Mouse (Mus musculus) hindbrain, embryonic 10.5 days (tissue): ENCODE data around the gene Atad5. TPM values are rescaled to one million over a fixed set of nuclear protein-coding genes. Genes with fewer than 3 reads are reported as not detected.

ENCODE experiments used
- DNase-seq: peaks from one replicate; pipeline ENCODE4 v3.0.0-alpha.2; 2017; ENCODE audit warnings: low spot score
- H3K27ac ChIP-seq: fragments of 300-500 bp; sonication (generic); 2 replicates; pipeline ENCODE4 v1.5.1; 2016; ENCODE audit warnings: mild to moderate bottlenecking, moderate library complexity
- H3K27me3 ChIP-seq: fragments of 300-500 bp; sonication (generic); 2 replicates; pipeline ENCODE4 v1.6.1; 2016; ENCODE audit warnings: mild to moderate bottlenecking; ENCODE audit not compliant: poor library complexity, insufficient read depth, severe bottlenecking
- H3K36me3 ChIP-seq: fragments of 300-500 bp; sonication (generic); 2 replicates; pipeline ENCODE4 v1.6.1; 2016; ENCODE audit warnings: mild to moderate bottlenecking, moderate library complexity
- H3K4me1 ChIP-seq: fragments of 300-500 bp; sonication (generic); replicated peaks from 2 replicates; pipeline ENCODE4 v1.6.1; 2016; ENCODE audit warnings: mild to moderate bottlenecking
- H3K4me3 ChIP-seq: fragments of 300-500 bp; sonication (generic); 2 replicates; pipeline ENCODE4 v1.5.1; 2016; ENCODE audit warnings: mild to moderate bottlenecking, moderate library complexity
- H3K9me3 ChIP-seq: fragments of 300-500 bp; sonication (generic); 2 replicates; pipeline ENCODE4 v1.6.1; 2016; ENCODE audit warnings: mild to moderate bottlenecking, moderate library complexity
- WGBS: fragments of 180-500 bp; shearing (Covaris S2); methylation state at CpG from one replicate; pipeline ENCODE4 v1.1.7; 2016; 5-methylcytosine and 5-hydroxymethylcytosine counted together
- polyA plus RNA-seq: library from polyadenylated mRNA; unstranded; fragments of >200 nt; fragmentation: Nextera tagmentation; extraction: Ambion mirVana; gene quantifications from 2 replicates; pipeline ENCODE4 v1.2.1, GENCODE M21; 2016

Atad5 gene
- polyA plus RNA-seq, 1 experiment from 2014 or later: 11.5 TPM

- no peaks in the 10 kb centered on the region for H3K9me3 ChIP-seq
These were observed 69.8 kb downstream of the Atad5 start for GRCm38 (mm10) chr11:80159018-80159417.

GRCm38 (mm10) chr11:80161041-80161440 is 71.8 kb downstream of the Atad5 start:
- Histone ChIP-seq H3K36me3 (no peaks in the 10 kb centered on the region), H3K27ac (no peak overlapping the region), H3K4me3 (no peak overlapping the region), H3K27me3 (peaks cover 21% of the 10 kb centered on the region), H3K4me1 (no peaks in the 10 kb centered on the region), H3K9me3 (no peaks in the 10 kb centered on the region)
- DNase-seq: no peak
- WGBS: 85% methylated on average over 4 of the region's 4 CpGs

More at GRCm38 (mm10) chr11:80159018-80159417, 69.8 kb downstream of the Atad5 start:
- 87% methylated on average over 7 of the region's 7 CpGs for WGBS
- no peak overlapping the region for H3K4me3 ChIP-seq
- peaks cover 41% of the 10 kb centered on the region for H3K27me3 ChIP-seq
- no peak for DNase-seq
- peaks cover 8% of the 10 kb centered on the region for H3K4me1 ChIP-seq
- H3K27ac ChIP-seq: no peak overlapping the region
- no peaks in the 10 kb centered on the region for H3K36me3 ChIP-seq

DNA sequence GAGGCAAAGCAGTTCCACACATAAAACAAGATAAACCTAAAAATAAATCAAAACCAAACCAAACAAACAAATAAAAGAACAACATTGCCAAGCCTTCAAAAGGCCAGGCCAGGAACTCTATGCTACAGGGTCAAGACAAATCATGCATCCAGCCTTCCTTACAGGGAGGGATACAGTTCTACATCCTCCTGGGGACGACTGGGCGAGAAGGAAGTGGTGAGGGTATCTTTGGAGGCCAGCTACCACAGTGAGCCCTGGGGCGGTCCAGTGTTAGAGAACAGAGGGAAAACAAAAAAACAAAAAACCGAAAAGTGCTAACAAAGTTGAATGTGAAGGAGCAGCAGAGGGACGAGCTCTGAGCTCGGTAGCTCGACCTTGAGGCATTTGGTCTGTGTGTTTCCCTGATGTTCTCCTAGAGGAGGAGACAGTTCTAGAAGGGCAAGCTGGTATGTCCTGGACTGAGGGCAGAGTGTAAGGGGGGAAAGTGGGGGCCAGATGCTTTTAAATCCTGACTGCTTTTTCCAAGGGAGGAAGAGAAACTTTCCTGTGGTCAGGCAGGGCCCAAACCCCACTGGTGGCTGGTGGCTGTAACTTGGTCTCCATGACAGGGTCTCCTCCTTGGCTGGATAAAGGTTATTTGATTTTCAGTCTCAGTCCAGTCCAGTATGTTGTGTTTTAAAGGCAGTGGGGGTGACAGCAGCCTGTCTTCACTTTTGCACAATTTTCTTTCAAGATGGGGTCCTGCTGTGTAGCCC is 74.3 kb downstream of the Atad5 start:
- WGBS: 73% methylated on average over 7 of the region's 7 CpGs

GRCm38 (mm10) chr11:80164224-80164623 is 75.0 kb downstream of the Atad5 start:
- DNase-seq: no peak
- no peaks in the 10 kb centered on the region for H3K4me1 ChIP-seq
- H3K27ac ChIP-seq: no peak overlapping the region
- no peaks in the 10 kb centered on the region for H3K9me3 ChIP-seq
- H3K4me3 ChIP-seq: no peak overlapping the region
- H3K36me3 ChIP-seq: no peaks in the 10 kb centered on the region
- no peaks in the 10 kb centered on the region for H3K27me3 ChIP-seq
- WGBS: 47% methylated on average over 2 of the region's 2 CpGs

More for the DNA sequence above, 74.3 kb downstream of the Atad5 start:
- Histone ChIP-seq H3K4me1 (no peaks in the 10 kb centered on the region), H3K36me3 (no peaks in the 10 kb centered on the region), H3K27me3 (peaks cover under 1% of the 10 kb centered on the region; the same call in 1 of the 2 replicates), H3K27ac (no peak overlapping the region), H3K4me3 (no peak overlapping the region), H3K9me3 (no peaks in the 10 kb centered on the region)
- DNase-seq: no peak

- no peak overlapping the region for H3K4me3 ChIP-seq
- 88% methylated on average over 9 of the region's 9 CpGs for WGBS
- H3K27ac ChIP-seq: no peak overlapping the region
- H3K36me3 ChIP-seq: no peaks in the 10 kb centered on the region
- no peaks in the 10 kb centered on the region for H3K27me3 ChIP-seq
- no peaks in the 10 kb centered on the region for H3K4me1 ChIP-seq
- no peaks in the 10 kb centered on the region for H3K9me3 ChIP-seq
- no peak for DNase-seq
These were observed 78.9 kb downstream of the Atad5 start for GRCm38 (mm10) chr11:80168121-80168520.

GRCm38 (mm10) chr11:80168611-80169249 is 79.5 kb downstream of the Atad5 start:
- Histone ChIP-seq H3K9me3 (no peaks in the 10 kb centered on the region), H3K4me1 (no peaks in the 10 kb centered on the region), H3K4me3 (no peak overlapping the region), H3K27ac (no peak overlapping the region), H3K27me3 (no peaks in the 10 kb centered on the region), H3K36me3 (no peaks in the 10 kb centered on the region)
- no peak for DNase-seq
- WGBS: 83% methylated on average over 4 of the region's 4 CpGs

DNA sequence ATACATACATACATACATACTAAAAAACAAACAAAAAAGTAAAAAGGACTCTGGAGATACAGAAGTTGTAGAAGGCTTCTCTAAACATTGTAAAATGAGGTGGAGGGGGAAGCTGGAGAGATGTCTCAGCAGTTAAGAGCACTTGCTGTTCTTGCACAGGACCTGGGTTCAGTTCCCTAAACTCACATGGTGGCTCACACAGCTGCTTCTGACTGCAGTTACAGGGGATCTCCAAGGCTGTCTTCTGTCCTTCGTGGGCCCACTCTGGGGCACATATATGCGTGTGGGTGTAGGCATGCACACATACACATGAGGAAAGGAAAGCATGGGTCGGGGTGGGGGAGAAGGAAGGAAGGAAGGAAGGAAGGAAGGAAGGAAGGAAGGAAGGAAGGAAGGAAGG is 80.4 kb downstream of the Atad5 start:
- 92% methylated on average over 3 of the region's 3 CpGs for WGBS
- no peaks in the 10 kb centered on the region for H3K36me3 ChIP-seq
- H3K4me3 ChIP-seq: no peak overlapping the region
- no peaks in the 10 kb centered on the region for H3K9me3 ChIP-seq
- H3K27ac ChIP-seq: no peak overlapping the region
- no peaks in the 10 kb centered on the region for H3K4me1 ChIP-seq
- no peak for DNase-seq
- no peaks in the 10 kb centered on the region for H3K27me3 ChIP-seq

DNA sequence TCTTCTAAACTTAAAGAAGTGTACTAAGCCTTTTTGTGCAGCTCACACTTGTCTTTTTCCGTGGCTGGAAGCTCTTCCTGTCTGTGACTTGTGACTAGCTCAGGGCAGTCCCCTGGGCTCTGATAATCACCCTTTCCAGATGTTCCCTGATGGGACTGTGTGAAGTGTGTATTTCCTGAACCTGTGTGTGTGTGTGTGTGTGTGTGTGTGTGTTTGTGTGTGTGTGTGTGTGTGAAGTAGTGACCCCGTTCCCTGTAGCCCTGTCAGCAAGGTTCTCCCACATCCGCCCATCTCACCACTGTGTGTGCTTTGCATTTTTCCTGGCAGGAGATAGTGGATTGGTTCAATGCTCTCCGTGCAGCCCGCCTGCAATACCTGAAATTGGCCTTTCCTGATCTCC is 81.2 kb downstream of the Atad5 start:
- 80% methylated on average over 5 of the region's 5 CpGs for WGBS
- Histone ChIP-seq H3K27me3 (no peaks in the 10 kb centered on the region), H3K4me1 (no peaks in the 10 kb centered on the region), H3K36me3 (no peaks in the 10 kb centered on the region), H3K27ac (no peak overlapping the region), H3K4me3 (no peak overlapping the region), H3K9me3 (no peaks in the 10 kb centered on the region)
- no peak for DNase-seq

GRCm38 (mm10) chr11:80171884-80172283 is 82.7 kb downstream of the Atad5 start:
- Histone ChIP-seq H3K4me3 (no peak overlapping the region), H3K27ac (no peak overlapping the region), H3K27me3 (no peaks in the 10 kb centered on the region), H3K4me1 (0 out of 2 replicates have a peak, but pooled peaks cover 3% of the 10 kb centered on the region), H3K36me3 (no peaks in the 10 kb centered on the region), H3K9me3 (no peaks in the 10 kb centered on the region)
- no peak for DNase-seq
- 72% methylated on average over 4 of the region's 4 CpGs for WGBS

DNA sequence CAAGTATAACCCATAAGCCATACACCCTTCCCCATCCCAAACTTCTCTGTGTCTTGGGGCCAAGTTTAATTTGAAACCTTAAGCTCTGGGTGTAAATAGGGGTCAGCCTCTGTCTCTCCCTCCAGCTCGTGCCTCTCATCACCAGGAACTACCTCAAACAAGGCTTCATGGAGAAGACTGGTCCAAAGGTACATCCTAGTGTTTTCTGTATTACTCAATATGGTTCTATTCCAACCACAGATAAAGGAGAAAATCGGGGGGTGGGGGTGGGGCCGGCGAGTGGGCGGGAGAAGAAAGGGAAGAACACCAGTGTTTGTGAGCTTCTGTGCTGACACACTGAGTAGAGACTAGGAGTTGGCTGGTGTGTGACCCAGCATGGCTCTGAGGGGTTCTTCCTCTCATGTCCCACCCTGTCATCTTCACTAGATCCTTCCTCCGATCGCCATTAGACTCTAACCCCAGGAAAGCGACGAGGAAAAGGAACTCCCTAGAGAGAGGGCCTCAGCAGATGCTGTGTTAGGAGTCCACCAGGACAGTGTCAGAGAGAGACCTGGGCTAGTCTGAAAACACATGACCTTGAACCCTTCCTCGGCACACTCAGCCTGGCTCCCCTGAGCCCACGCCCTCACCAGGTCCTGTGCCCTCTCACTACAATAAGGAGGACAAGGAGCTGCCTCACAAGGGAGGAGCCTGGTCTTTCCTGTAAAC is 84.9 kb downstream of the Atad5 start:
- no peaks in the 10 kb centered on the region for H3K36me3 ChIP-seq
- no peak for DNase-seq
- 85% methylated on average over 11 of the region's 11 CpGs for WGBS

DNA sequence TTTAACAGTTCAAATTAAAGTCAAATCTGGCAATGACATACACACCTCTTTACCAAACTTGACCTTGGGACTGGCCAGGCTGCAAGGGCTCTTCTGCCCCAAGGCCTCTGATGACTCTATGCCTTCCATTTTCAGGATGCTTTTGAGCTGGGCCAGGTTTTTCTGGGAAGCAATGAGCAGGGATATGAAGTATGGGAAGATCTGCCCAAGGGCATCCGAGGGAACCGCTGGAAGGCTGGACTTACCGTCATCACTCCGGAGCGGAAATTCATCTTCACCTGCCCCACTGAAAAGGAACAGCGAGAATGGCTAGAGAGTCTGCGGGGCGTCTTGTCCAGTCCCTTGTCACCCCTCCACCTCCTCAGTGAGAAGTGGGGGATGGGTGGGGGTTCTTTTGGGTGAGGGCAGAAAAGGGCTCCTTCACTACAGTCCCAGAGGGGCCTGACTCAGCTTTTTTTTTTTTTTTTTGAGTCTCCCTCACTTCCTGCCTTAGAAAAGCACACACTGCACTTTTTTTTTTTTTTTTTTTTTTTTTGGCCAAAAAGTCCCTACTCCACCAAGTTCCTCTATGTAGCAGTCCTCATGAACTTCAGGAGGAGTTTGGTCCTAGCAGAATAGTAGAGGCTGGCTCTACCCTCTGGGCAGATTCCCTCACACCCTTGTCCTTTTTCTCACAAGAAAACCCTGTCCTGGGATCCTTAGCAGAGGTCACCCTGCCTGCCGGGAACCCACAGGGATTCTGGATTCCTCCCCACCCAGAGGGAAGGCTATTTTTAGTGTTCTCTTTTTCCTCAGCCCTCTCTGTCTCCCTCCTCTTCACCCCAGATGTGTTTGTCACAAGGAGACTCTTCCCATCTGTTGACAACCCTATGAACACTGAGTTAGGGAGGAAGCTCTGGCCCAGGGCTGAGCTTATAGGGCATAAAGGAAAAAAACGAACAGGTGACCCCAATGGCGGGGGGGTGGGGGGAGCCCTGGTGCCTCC is 88.0 kb downstream of the Atad5 start:
- WGBS: 77% methylated on average over 11 of the region's 11 CpGs
- H3K4me3 ChIP-seq: no peak overlapping the region
- H3K27me3 ChIP-seq: no peaks in the 10 kb centered on the region
- no peaks in the 10 kb centered on the region for H3K9me3 ChIP-seq
- no peaks in the 10 kb centered on the region for H3K36me3 ChIP-seq
- no peak overlapping the region for H3K27ac ChIP-seq
- no peak for DNase-seq
- H3K4me1 ChIP-seq: 0 out of 2 replicates have a peak, but pooled peaks cover 3% of the 10 kb centered on the region

More for the DNA sequence above, 84.9 kb downstream of the Atad5 start:
- H3K4me3 ChIP-seq: no peak overlapping the region
- 0 out of 2 replicates have a peak, but pooled peaks cover 3% of the 10 kb centered on the region for H3K4me1 ChIP-seq
- H3K9me3 ChIP-seq: no peaks in the 10 kb centered on the region
- H3K27ac ChIP-seq: no peak overlapping the region
- no peaks in the 10 kb centered on the region for H3K27me3 ChIP-seq

DNA sequence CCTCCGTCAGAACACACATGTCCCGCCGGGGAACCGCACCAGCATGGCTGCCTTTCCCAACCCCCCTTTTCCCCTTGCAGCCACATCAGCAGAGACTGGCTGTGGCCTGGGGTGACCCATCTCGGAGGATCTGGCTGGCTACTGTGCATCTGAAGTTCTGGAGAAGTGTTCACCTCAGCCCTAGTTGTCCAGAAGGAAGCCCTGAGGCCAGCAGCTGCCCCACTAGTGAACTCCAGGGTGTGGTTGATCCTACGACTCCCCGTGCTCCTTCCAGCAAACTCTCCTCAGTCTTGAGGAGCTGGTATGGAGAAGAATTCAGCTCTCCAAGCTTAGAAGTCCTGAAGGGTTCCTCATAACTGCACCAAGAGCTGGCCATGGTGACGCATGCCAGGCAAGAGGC is 89.1 kb downstream of the Atad5 start:
- Histone ChIP-seq H3K9me3 (no peaks in the 10 kb centered on the region), H3K36me3 (no peaks in the 10 kb centered on the region), H3K4me1 (0 out of 2 replicates have a peak, but pooled peaks cover 3% of the 10 kb centered on the region), H3K27me3 (no peaks in the 10 kb centered on the region), H3K4me3 (no peak overlapping the region), H3K27ac (no peak overlapping the region)
- 84% methylated on average over 8 of the region's 8 CpGs for WGBS
- DNase-seq: no peak
